In genomic region chr7:127707045-127707956, GRCm38 (mm10) we compare ENCODE assay signal across 8 mouse cellular contexts. TPM values are rescaled to one million over a fixed set of nuclear protein-coding genes. Genes with fewer than 3 reads are reported as not detected.
A peak's percentile ranks its signal among the peaks of the same experiment; 100 is the strongest.
DNase-seq lines count a peak whose midpoint lies in the region; ATAC-seq and TF ChIP-seq lines count a peak whose summit lies in the region.

No protein-coding gene starts in this region.

- H3K27ac ChIP-seq in kidney, embryonic 14.5 days (ENCODE audit: low read depth, low read length): peak overlapping the region; percentile 98
- H3K27ac ChIP-seq in embryonic fibroblast, embryonic 13.5 days (ENCODE audit: insufficient read depth, low read length): peak overlapping the region; percentile 89
- peak overlapping the region; percentile 96 for H3K27ac ChIP-seq in neural tube, embryonic 13.5 days (replicated peaks)

- no peak for TF ChIP-seq POLR2A in embryonic fibroblast, embryonic 13.5 days (IDR thresholded peaks at IDR 0.05; ENCODE audit: low read depth, low read length)

- peak overlapping the region; percentile 82 for H3K9ac ChIP-seq in kidney, embryonic 14.5 days (ENCODE audit: low read depth, low read length)
- peak overlapping the region; percentile 89 for H3K9ac ChIP-seq in neural tube, embryonic 13.5 days

- H3K27me3 ChIP-seq in kidney, embryonic 14.5 days (ENCODE audit: control insufficient read depth, insufficient read depth, low read length): no peaks in the 10 kb centered on the region
- no peaks in the 10 kb centered on the region for H3K27me3 ChIP-seq in neural tube, embryonic 13.5 days

- TF ChIP-seq CTCF in embryonic fibroblast, embryonic 13.5 days (IDR thresholded peaks at IDR 0.05; ENCODE audit: borderline replicate concordance, insufficient read depth, low read length): no peak

- peaks cover 43% of the 10 kb centered on the region for H3K36me3 ChIP-seq in kidney, embryonic 14.5 days (ENCODE audit: control insufficient read depth, insufficient read depth, low read length)
- H3K36me3 ChIP-seq in neural tube, embryonic 13.5 days: peaks cover 40% of the 10 kb centered on the region

- peaks cover 35% of the 10 kb centered on the region for H3K4me1 ChIP-seq in kidney, embryonic 14.5 days (ENCODE audit: control insufficient read depth, insufficient read depth, low read length)
- peaks cover 4% of the 10 kb centered on the region; the same call in 1 of the 2 replicates for H3K4me1 ChIP-seq in embryonic fibroblast, embryonic 13.5 days (ENCODE audit: control insufficient read depth, insufficient read depth, low read length)
- peaks cover 29% of the 10 kb centered on the region for H3K4me1 ChIP-seq in neural tube, embryonic 13.5 days (replicated peaks)

- no peak for DNase-seq in kidney, adult 18-20 months
- peak; percentile 26 for DNase-seq in R1 (ENCODE audit: low read depth, low spot score)
- peak; percentile 41 to 55 for DNase-seq in kidney, postnatal 4 days
- DNase-seq in urinary bladder, postnatal 14 days (ENCODE audit: low spot score): no peak

- peak overlapping the region; percentile 67 for H3K4me2 ChIP-seq in kidney, embryonic 14.5 days (replicated peaks; ENCODE audit: low read depth, low read length)
- peak overlapping the region; percentile 76 for H3K4me2 ChIP-seq in neural tube, embryonic 13.5 days

- no peaks in the 10 kb centered on the region for H3K9me3 ChIP-seq in kidney, embryonic 14.5 days (ENCODE audit: control insufficient read depth, low read length)
- no peaks in the 10 kb centered on the region for H3K9me3 ChIP-seq in neural tube, embryonic 13.5 days

- WGBS in kidney, embryonic 14.5 days: 20% methylated on average over 22 of the region's 22 CpGs
- 26% methylated on average over 22 of the region's 22 CpGs for WGBS in neural tube, embryonic 13.5 days

- ATAC-seq in kidney, embryonic 14.5 days (ENCODE audit: low FRiP score, low TSS enrichment): peak; percentile 3; the same call in 1 of the 2 replicates
- peak; percentile 3; the same call in 1 of the 2 replicates for ATAC-seq in neural tube, embryonic 13.5 days (ENCODE audit: low read depth)
- no peak for ATAC-seq in frontal cortex, adult (ENCODE audit: low TSS enrichment)

- peak overlapping the region; percentile 70 for H3K4me3 ChIP-seq in kidney, embryonic 14.5 days (ENCODE audit: low read length)
- H3K4me3 ChIP-seq in embryonic fibroblast, embryonic 13.5 days (ENCODE audit: insufficient read depth, low read length): peak overlapping the region; percentile 43
- H3K4me3 ChIP-seq in neural tube, embryonic 13.5 days: peak overlapping the region; percentile 78

RNA-seq across cellular contexts. Expression of gene Bcl7c, which starts 1.4 kb away (rescaled TPM):
- polyA plus RNA-seq in kidney, embryonic 14.5 days (2014; fragmentation: Nextera tagmentation; extraction: Ambion mirVana): 65.9 and 79.1 TPM in 2 replicates
- polyA plus RNA-seq in embryonic fibroblast, embryonic 13.5 days (2011; ENCODE audit: insufficient read length, low read depth, missing spikeins): 53.2 and 57.0 TPM in 2 replicates
- polyA plus RNA-seq in neural tube, embryonic 13.5 days (2015; fragmentation: Nextera tagmentation; extraction: Ambion mirVana): 41.2 and 44.9 TPM in 2 replicates

RNA-seq across cellular contexts. Expression of gene Ctf1, which starts 5.2 kb away (rescaled TPM):
- polyA plus RNA-seq in kidney, embryonic 14.5 days (2014; fragmentation: Nextera tagmentation; extraction: Ambion mirVana): 17.5 and 23.7 TPM in 2 replicates
- 14.9 and 27.8 TPM in 2 replicates for polyA plus RNA-seq in embryonic fibroblast, embryonic 13.5 days (2011; ENCODE audit: insufficient read length, low read depth, missing spikeins)
- 4.5 and 4.9 TPM in 2 replicates for polyA plus RNA-seq in neural tube, embryonic 13.5 days (2015; fragmentation: Nextera tagmentation; extraction: Ambion mirVana)

RNA-seq across cellular contexts. Expression of gene Ctf2, which starts 24.7 kb away (rescaled TPM):
- polyA plus RNA-seq in kidney, embryonic 14.5 days (2014; fragmentation: Nextera tagmentation; extraction: Ambion mirVana): 0.43 and 0.55 TPM in 2 replicates
- polyA plus RNA-seq in embryonic fibroblast, embryonic 13.5 days (2011; ENCODE audit: insufficient read length, low read depth, missing spikeins): not detected in 2 replicates
- not detected in 2 replicates for polyA plus RNA-seq in neural tube, embryonic 13.5 days (2015; fragmentation: Nextera tagmentation; extraction: Ambion mirVana)

RNA-seq across cellular contexts. Expression of gene Fbxl19, which starts 37.0 kb away (rescaled TPM):
- 6.2 and 10.0 TPM in 2 replicates for polyA plus RNA-seq in kidney, embryonic 14.5 days (2014; fragmentation: Nextera tagmentation; extraction: Ambion mirVana)
- 16.0 and 17.8 TPM in 2 replicates for polyA plus RNA-seq in embryonic fibroblast, embryonic 13.5 days (2011; ENCODE audit: insufficient read length, low read depth, missing spikeins)
- 8.0 and 8.8 TPM in 2 replicates for polyA plus RNA-seq in neural tube, embryonic 13.5 days (2015; fragmentation: Nextera tagmentation; extraction: Ambion mirVana)

Comparison
In these comparisons a context has a peak if more than half of its experiments do, and no peak if none do; other contexts are left out.
1. DNase-seq: peak in R1 (single experiment) and kidney, postnatal 4 days (2 of 2); none in kidney, adult 18-20 months (single experiment) and urinary bladder, postnatal 14 days (single experiment).
2. Peak in every context shown above with its lines, with median percentiles within 50 percentile points of each other: H3K27ac ChIP-seq and H3K4me3 ChIP-seq.